Mouse (Mus musculus) heart, embryonic 12.5 days (tissue): ENCODE data around the gene Pbxip1. TPM values are rescaled to one million over a fixed set of nuclear protein-coding genes. Genes with fewer than 3 reads are reported as not detected.

Experiments used
- ATAC-seq: fragments of 200-750 bp; cut with Nextera tagmentation; 2 replicates; pipeline ENCODE4 v1.8.0; 2017; ENCODE audit warnings: moderate TSS enrichment, moderate library complexity; ENCODE audit not compliant: insufficient number of reproducible peaks, low FRiP score
- H3K27ac ChIP-seq: fragments of 300-500 bp; sonication (generic); 2 replicates; pipeline ENCODE4 v1.5.1; 2016; ENCODE audit warnings: mild to moderate bottlenecking, moderate library complexity; ENCODE audit not compliant: poor library complexity, severe bottlenecking
- H3K27me3 ChIP-seq: fragments of 300-500 bp; sonication (generic); replicated peaks from 2 replicates; pipeline ENCODE4 v1.6.1; 2016; ENCODE audit warnings: mild to moderate bottlenecking, moderate library complexity
- H3K36me3 ChIP-seq: fragments of 300-500 bp; sonication (generic); 2 replicates; pipeline ENCODE4 v1.6.1; 2016; ENCODE audit warnings: mild to moderate bottlenecking, moderate library complexity
- H3K4me1 ChIP-seq: fragments of 300-500 bp; sonication (generic); replicated peaks from 2 replicates; pipeline ENCODE4 v1.6.1; 2016; ENCODE audit warnings: mild to moderate bottlenecking
- H3K4me2 ChIP-seq: fragments of 300-500 bp; sonication (generic); 2 replicates; pipeline ENCODE4 v1.6.1; 2016; ENCODE audit warnings: mild to moderate bottlenecking, moderate library complexity
- H3K4me3 ChIP-seq: fragments of 300-500 bp; sonication (generic); 2 replicates; pipeline ENCODE4 v1.5.1; 2016; ENCODE audit warnings: mild to moderate bottlenecking
- H3K9ac ChIP-seq: fragments of 300-500 bp; sonication (generic); 2 replicates; pipeline ENCODE4 v1.6.1; 2016; ENCODE audit warnings: mild to moderate bottlenecking, moderate library complexity
- H3K9me3 ChIP-seq: fragments of 300-500 bp; sonication (generic); replicated peaks from 2 replicates; pipeline ENCODE4 v1.6.1; 2016; ENCODE audit warnings: mild to moderate bottlenecking, moderate library complexity
- WGBS: fragments of 180-500 bp; shearing (Covaris S2); methylation state at CpG from one replicate; pipeline ENCODE4 v1.1.7; 2016; 5-methylcytosine and 5-hydroxymethylcytosine counted together
- polyA plus RNA-seq: library from polyadenylated mRNA; unstranded; fragments of >200 nt; fragmentation: Nextera tagmentation; extraction: Ambion mirVana; gene quantifications from 2 replicates; pipeline ENCODE4 v1.2.1, GENCODE M21; 2016

Gene Pbxip1
- polyA plus RNA-seq: 67.5 and 71.6 TPM in 2 replicates

- 4% methylated on average over 16 of the region's 16 CpGs for WGBS
- Histone ChIP-seq H3K36me3 (peaks cover 50% of the 10 kb centered on the region), H3K27me3 (no peaks in the 10 kb centered on the region), H3K4me1 (peaks cover 30% of the 10 kb centered on the region), H3K9me3 (no peaks in the 10 kb centered on the region), H3K4me2 (peak within 1 kb of the TSS; percentile 70), H3K4me3 (peak within 1 kb of the TSS; percentile 68), H3K27ac (peak within 1 kb of the TSS; percentile 83), H3K9ac (peak within 1 kb of the TSS; percentile 81)
- peak; percentile 87 for ATAC-seq
These were observed at the start of gene Pbxip1 for GRCm38 (mm10) chr3:89436176-89437113. TSS of gene Pbxip1 (plus strand) at chr3:89436706.

DNA sequence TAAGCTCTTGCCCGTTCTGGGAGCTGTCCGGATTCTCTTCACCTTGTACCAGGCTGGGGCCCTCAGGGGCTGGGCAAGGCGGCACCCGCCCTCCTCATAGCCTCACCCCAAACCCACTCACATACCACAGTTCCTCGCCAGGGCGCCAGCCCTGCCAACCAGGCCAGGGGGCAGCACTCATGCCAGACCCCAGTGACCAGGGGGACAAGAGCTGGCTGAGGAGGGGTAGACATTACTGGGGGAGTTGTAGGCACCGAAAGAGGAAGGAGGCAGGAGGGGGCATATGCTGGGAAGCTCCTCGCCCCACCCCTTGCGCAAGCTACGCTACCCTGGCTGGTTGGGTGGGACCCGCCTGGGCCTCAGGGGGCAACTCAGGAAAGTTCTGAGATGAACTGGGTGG is 48.9 kb upstream of the Pbxip1 start:
- peak overlapping the region; percentile 11; the same call in 1 of the 2 replicates for H3K9ac ChIP-seq
- H3K27me3 ChIP-seq: no peaks in the 10 kb centered on the region
- H3K36me3 ChIP-seq: no peaks in the 10 kb centered on the region
- WGBS: 87% methylated on average over 11 of the region's 11 CpGs
- H3K4me1 ChIP-seq: peaks cover 40% of the 10 kb centered on the region
- no peaks in the 10 kb centered on the region for H3K9me3 ChIP-seq
- H3K27ac ChIP-seq: no peak overlapping the region
- no peak overlapping the region for H3K4me3 ChIP-seq
- ATAC-seq: no peak
- H3K4me2 ChIP-seq: no peak overlapping the region

DNA sequence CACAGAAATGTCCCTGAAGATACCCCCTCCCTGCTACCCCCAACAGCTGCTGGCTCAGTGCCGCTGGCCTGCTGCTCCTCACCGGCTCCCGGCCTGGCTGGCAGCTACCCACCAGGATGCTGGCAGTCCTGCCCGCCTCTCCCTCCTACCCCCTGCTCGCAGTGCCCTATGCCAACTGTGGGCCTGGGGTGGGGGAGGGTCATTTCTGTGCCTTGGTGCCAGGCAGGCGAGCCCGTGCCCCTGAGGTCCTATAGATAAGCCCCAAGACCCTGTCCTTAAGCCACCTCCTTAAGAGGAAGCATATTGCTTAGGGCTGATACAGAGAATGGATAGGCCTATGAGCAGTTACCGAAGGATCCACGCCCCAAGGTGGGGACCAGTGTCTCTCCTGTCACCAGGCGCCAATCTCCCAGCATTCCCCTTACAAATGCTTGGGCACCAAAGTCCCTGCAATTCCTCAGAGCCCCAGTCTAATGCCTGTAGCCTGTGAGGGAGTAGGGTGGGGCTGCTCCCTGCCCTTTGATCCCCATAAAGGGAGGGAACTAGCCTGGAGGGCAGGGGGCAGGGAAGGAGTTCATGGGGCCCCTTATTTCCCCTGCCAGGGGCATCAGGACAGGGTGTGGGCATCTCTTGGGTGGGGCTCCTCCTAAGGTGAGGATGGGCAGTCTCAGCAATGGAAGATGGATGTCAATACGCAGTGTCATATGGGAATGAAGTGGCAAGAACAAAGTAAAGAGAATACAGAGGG is 48.2 kb upstream of the Pbxip1 start:
- Histone ChIP-seq H3K27ac (no peak overlapping the region), H3K27me3 (no peaks in the 10 kb centered on the region), H3K9me3 (no peaks in the 10 kb centered on the region), H3K4me3 (no peak overlapping the region), H3K36me3 (no peaks in the 10 kb centered on the region), H3K9ac (no peak overlapping the region), H3K4me1 (peaks cover 40% of the 10 kb centered on the region), H3K4me2 (no peak overlapping the region)
- WGBS: 77% methylated on average over 11 of the region's 11 CpGs
- no peak for ATAC-seq

GRCm38 (mm10) chr3:89388901-89389740 is 47.4 kb upstream of the Pbxip1 start:
- H3K36me3 ChIP-seq: no peaks in the 10 kb centered on the region
- no peak overlapping the region for H3K27ac ChIP-seq
- H3K9ac ChIP-seq: no peak overlapping the region
- H3K4me1 ChIP-seq: peaks cover 40% of the 10 kb centered on the region
- no peaks in the 10 kb centered on the region for H3K9me3 ChIP-seq
- no peak overlapping the region for H3K4me3 ChIP-seq
- 54% methylated on average over 5 of the region's 6 CpGs for WGBS
- H3K4me2 ChIP-seq: no peak overlapping the region
- no peaks in the 10 kb centered on the region for H3K27me3 ChIP-seq
- ATAC-seq: no peak

GRCm38 (mm10) chr3:89390111-89390515 is 46.4 kb upstream of the Pbxip1 start:
- 0 out of 2 replicates have a peak overlapping the region, but pooled peaks have one; percentile 12 for H3K27ac ChIP-seq
- WGBS: 47% methylated on average over 5 of the region's 5 CpGs
- H3K9me3 ChIP-seq: no peaks in the 10 kb centered on the region
- no peaks in the 10 kb centered on the region for H3K36me3 ChIP-seq
- H3K4me2 ChIP-seq: peak overlapping the region; percentile 100; the same call in 1 of the 2 replicates
- peaks cover 35% of the 10 kb centered on the region for H3K4me1 ChIP-seq
- no peak for ATAC-seq
- 0 out of 2 replicates have a peak overlapping the region, but pooled peaks have one; percentile 18 for H3K9ac ChIP-seq
- no peak overlapping the region for H3K4me3 ChIP-seq
- H3K27me3 ChIP-seq: no peaks in the 10 kb centered on the region

- Histone ChIP-seq H3K4me2 (peak overlapping the region; percentile 100), H3K27ac (peak overlapping the region; percentile 25; the same call in 1 of the 2 replicates), H3K27me3 (no peaks in the 10 kb centered on the region), H3K9me3 (no peaks in the 10 kb centered on the region), H3K9ac (peak overlapping the region; percentile 84), H3K36me3 (no peaks in the 10 kb centered on the region), H3K4me3 (peak overlapping the region; percentile 78), H3K4me1 (peaks cover 43% of the 10 kb centered on the region)
- no peak for ATAC-seq
- WGBS: 11% methylated on average over 19 of the region's 19 CpGs
These were observed 45.5 kb upstream of the Pbxip1 start for GRCm38 (mm10) chr3:89390699-89391662.

DNA sequence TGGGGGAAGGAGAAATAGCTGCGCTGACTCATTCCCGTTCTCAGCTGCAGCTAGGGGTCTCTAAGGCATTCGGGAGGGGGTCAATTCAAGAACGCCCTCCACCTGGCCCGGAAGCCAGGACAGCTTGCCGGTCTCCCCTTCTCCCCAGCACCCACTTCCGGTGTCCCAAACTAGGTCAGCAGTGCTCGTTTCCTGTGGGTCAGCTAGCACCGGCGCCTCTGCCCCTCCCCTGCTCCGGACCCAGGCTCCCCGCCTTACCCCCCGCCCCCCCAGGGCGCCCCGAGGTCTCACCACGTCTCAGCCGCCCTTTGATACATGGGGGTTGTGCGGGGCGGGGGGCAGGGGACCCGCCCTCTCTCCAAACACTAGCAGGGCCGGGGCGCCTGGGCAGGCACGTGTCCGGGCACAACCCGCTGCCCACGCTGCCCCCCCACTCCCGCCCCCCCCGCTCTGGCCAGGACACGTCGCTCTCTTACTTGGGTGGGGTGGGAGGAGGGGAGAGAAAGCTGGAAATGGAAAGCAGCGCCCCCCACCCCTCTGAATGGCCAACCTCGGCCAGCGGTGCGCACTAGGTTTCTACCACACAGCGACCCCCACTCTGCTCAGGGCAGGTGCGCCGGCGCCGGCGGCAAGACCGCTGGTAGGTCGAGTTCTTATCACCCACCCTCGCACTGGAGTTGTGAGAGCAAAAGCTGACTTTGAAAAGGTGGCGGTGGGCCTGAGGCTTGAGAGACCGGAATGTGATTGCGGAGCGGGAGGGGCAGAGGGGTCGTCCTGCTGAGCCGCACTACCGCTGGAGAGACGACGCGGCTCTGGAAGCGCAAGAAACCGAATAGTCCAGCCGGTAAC is 44.6 kb upstream of the Pbxip1 start:
- H3K36me3 ChIP-seq: no peaks in the 10 kb centered on the region
- no peaks in the 10 kb centered on the region for H3K27me3 ChIP-seq
- no peaks in the 10 kb centered on the region for H3K9me3 ChIP-seq
- H3K4me2 ChIP-seq: peak overlapping the region; percentile 100
- no peak for ATAC-seq
- H3K27ac ChIP-seq: peak overlapping the region; percentile 58
- peak overlapping the region; percentile 78 for H3K4me3 ChIP-seq
- peaks cover 50% of the 10 kb centered on the region for H3K4me1 ChIP-seq
- WGBS: 1% methylated on average over 56 of the region's 56 CpGs
- peak overlapping the region; percentile 84 for H3K9ac ChIP-seq

DNA sequence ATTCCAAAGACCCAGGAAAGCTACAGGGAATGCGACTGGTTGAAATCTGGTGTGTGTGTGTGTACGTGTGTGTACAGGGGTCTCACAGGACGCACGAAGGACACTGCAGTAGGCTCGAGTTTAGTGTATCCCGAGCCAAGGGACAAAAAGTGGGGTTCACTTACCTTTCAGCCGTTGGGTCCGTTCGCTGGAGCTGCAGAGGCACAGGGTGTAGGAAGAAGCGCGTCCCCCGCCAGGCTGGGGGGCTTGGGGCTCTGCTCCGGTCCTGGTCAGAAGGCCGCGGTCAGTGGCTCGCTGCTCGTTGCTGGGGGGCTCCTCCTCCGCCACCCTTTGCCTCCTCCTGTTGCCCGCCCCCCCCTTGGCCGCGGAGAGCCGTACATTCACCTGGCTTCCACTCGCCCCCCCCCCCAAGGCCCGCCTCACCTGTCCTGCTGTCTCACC is 43.6 kb upstream of the Pbxip1 start:
- peaks cover 49% of the 10 kb centered on the region for H3K4me1 ChIP-seq
- ATAC-seq: no peak
- no peaks in the 10 kb centered on the region for H3K9me3 ChIP-seq
- no peaks in the 10 kb centered on the region for H3K27me3 ChIP-seq
- H3K4me2 ChIP-seq: peak overlapping the region; percentile 100
- H3K9ac ChIP-seq: peak overlapping the region; percentile 84
- H3K27ac ChIP-seq: peak overlapping the region; percentile 58; the same call in 1 of the 2 replicates
- H3K4me3 ChIP-seq: peak overlapping the region; percentile 78
- no peaks in the 10 kb centered on the region for H3K36me3 ChIP-seq
- 0% methylated on average over 20 of the region's 24 CpGs for WGBS

GRCm38 (mm10) chr3:89393605-89394004 is 42.9 kb upstream of the Pbxip1 start:
- H3K4me1 ChIP-seq: peaks cover 49% of the 10 kb centered on the region
- H3K9me3 ChIP-seq: no peaks in the 10 kb centered on the region
- H3K4me2 ChIP-seq: peak overlapping the region; percentile 100
- whole genome bisulfite sequencing: 1% methylated on average over 15 of the region's 15 CpGs
- peak overlapping the region; percentile 84 for H3K9ac ChIP-seq
- peak overlapping the region; percentile 78 for H3K4me3 ChIP-seq
- peak overlapping the region; percentile 93 for H3K27ac ChIP-seq
- no peaks in the 10 kb centered on the region for H3K27me3 ChIP-seq
- peak; percentile 94 for ATAC-seq
- H3K36me3 ChIP-seq: no peaks in the 10 kb centered on the region
